Mouse (Mus musculus) R1 (cell line): ENCODE measurements around the gene Olfr566.

Experiments used
- DNase-seq: peaks from one replicate; pipeline ENCODE4 v3.0.0-alpha.2; 2018; ENCODE audit warnings: low read depth, low spot score

Gene Olfr566

DNA sequence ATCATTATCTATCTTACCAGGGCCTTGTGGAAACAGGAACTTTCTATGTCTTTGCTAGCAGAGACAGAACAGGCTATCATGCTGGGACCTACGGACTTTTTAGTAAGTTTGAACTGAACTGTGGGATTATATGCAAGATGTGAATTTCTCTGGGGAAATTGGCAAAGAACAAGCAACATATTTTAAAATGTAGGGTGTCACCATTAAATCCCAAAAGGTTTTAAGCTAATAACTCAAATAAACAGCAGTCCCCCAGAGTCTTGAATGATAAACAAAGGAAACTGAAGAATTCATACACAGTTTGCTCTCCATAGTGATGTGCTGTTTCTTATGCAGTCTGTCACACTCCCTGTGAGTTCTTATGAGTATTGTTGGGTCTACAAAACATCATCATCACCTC, at the start of gene Olfr566:
TSS of gene Olfr566 (minus strand) at position 101 of the 400 bp plus-strand sequence.
- no peak for DNase-seq

DNA sequence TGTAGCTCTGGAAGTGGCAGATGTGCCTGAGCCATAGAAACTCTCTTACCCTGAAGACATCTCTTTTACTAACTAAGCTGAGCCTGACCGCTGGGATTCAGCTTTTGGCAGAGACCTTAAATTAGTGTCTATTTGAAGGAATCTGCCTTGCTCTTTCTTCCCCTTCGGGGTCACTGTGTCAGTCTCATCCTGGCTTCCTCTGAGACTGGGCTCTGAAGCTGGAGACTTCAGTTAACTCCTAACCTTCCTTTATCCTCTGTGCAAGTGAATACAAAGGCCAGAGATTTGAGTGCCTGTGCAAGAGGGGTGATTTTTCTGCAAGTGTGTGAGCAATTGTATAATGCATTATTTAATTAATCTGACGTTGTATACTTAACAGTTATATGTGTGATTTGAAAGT, 32.2 kb upstream of the Olfr566 start, which contains the start of gene Olfr569:
TSS of gene Olfr569 (minus strand) at position 101 of the 400 bp plus-strand sequence.
- DNase-seq: no peak

GRCm38 (mm10) chr7:102876822-102877221, 18.3 kb upstream of the Olfr566 start, which contains the start of gene Olfr568:
Gene Olfr568 (plus strand): TSS chr7:102877122.
- DNase-seq: no peak

DNA sequence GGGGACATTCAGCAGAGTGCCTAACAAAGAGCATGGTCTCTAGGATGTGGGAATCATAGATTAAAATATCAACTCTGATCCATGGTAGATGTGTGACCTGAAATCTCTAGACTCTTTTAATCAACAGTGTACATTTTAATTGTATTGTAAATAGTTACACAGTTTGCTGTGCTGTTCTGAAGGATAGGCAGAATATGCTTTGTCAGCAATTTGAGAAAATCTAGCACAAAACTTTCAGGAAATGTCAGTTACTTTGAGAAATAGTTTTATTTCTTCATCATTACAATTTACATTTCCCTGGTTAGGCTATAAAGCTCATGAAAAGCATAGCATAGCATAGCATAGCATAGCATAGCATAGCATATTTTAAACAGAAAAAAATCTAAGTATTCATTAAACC, 2.8 kb downstream of the Olfr566 start:
- DNase-seq: no peak
